Mouse (Mus musculus): ENCODE results near the gene Gm20388. TPM values are rescaled to one million over a fixed set of nuclear protein-coding genes. Genes with fewer than 3 reads are reported as not detected.

Gene Gm20388
- total RNA-seq, 2 experiments from 2014 or later: 1.3 to 8.5 TPM

GRCm38 (mm10) chr8:120602672-120603071 is 692.0 kb downstream of the Gm20388 start:
- DNase-seq (ENCODE audit: low spot score in 2 of 2): no peak

GRCm38 (mm10) chr8:120607460-120607859 is 696.8 kb downstream of the Gm20388 start:
- DNase-seq (ENCODE audit: low spot score in 2 of 2): no peak

GRCm38 (mm10) chr8:120607885-120608284 is 697.2 kb downstream of the Gm20388 start:
- peak; percentile 71 to 82 for DNase-seq (ENCODE audit: low spot score in 2 of 2)

DNA sequence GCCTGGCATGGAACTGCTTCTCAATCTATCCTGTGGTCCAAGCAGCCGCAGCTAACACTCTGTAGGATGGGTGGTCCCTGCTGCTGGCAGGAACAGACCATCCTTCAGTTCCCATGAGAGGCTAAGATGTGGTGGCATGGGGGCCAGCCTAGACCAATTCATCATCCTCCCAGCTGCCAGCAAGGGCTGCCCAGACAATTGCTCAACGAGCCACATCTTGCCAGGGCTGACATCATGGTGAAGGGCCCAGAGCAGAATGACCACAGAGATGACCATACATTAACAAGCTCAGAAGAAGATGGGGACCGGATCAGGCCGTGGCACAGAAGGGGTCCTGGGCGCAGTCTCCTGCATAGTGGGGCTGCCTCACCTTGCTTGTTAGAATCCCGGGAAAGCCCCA is 700.2 kb downstream of the Gm20388 start:
- no peak for DNase-seq (ENCODE audit: low spot score in 2 of 2)

- no peak for DNase-seq (ENCODE audit: low spot score in 2 of 2)
Measured at GRCm38 (mm10) chr8:120614491-120614890, 703.9 kb downstream of the Gm20388 start.

DNA sequence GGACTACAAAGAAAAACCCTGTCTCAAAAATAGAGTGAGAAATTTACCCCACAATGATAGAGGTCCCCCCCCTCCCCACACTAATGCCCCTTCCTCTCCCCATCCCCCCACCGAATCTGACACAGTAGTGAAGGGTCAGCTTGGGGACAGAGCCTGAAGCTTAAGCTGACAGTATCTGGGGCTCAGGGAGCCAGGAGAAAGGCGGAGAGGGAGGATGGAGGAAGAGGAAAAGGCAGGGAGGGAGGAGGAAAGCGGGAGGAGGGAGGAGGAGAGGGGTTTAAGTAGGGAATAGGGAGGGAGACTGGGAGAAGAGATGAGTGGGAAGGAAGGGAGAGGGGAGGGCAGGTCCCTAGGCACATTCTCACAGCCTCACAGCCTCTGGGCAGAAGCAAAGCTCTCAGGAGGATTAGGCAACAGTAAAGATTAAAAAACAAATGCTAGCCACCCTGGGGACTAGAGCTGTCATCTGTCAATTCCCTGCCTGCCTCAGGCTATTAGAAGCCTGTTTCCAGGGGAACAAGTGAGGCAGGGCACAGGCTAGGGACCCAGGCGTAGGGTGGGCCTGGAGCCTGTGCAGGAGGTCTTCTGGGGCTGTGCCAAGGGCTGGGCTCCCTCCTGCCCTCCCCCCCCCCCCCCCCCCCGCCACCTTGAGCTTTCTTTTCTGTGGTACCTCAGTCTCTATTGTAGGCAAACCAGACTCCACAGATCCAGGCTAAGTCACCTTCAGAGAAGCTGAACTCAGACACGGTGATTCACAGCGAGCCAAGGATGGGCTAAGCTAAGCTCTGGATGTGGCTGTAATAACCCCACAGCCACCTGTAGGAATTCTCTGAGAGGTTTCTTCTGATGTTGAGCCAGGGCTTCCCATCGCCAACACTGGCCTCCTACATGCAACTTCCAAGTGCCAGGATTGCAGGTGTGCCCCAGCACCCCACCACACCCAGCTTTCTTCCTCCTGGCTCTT is 706.3 kb downstream of the Gm20388 start:
- DNase-seq (ENCODE audit: low spot score in 2 of 2): no peak

GRCm38 (mm10) chr8:120618110-120618509 is 707.5 kb downstream of the Gm20388 start:
- DNase-seq (ENCODE audit: low spot score in 2 of 2): peak; percentile 69 to 73

DNA sequence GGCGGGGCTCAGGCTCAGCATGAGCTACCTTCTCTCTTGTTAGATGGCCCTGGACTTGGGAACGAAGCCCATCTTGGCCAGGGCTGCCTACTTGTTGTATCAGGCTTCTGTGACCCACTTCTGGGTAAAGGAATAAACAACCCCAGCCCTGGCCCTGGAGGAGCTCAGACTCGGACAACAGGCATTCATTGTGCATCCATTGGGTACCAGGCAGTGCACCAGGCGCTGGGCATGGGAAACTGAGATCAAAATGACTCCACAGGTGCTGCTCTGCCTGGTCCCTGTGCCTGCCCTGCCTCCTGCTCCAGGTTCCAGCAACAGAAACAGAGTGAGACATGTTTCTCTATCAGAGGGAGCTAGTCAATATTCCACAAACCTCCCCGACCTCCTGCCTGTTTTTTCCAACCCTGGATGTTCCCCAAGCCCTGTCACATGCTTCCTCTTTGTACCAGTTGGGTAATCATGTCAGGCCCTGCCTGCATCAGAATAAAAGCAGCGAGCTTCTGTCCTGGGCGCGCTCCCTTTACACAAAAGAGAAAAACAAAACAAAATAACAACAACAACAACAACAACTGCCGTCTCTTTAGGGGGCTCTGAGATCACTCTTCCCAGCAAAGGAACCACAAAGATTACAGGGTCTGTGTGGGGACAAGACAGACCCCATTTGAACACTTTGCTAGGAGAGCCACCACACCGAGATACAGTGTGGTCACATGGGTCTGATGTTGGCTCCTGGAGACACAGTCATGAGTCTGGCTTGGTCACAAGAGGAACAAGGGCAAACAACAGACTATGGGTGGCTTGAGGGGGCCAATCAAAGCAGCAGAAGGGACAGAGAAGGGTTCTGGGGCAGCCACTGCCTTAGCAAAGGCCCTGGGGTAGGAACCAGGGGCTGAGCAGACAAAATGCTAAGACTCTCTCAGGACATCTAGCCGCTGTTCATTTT is 708.9 kb downstream of the Gm20388 start:
- DNase-seq (ENCODE audit: low spot score in 2 of 2): no peak

DNA sequence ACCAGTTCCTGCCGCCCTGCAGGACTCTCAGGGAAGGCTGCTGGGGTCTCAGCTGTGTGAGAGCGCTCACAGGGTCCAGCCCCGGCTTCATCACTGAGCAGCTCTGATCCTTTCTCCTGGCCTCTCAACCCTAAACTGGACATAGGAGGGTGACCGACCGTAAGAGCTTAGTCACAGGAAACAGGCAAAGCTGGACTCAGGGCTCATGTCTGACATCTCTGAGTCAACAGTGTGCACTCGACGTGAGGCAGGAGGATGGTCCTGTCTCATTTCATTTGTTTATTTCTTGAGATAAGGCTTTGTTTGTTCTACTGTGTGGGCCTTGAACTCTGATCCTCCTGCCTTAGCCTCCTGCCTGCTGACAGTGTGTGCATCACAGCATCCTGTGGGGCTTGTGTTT is 709.8 kb downstream of the Gm20388 start:
- DNase-seq (ENCODE audit: low spot score in 2 of 2): no peak

- DNase-seq (ENCODE audit: low spot score in 2 of 2): no peak
Measured at GRCm38 (mm10) chr8:120622161-120622560, 711.5 kb downstream of the Gm20388 start.

GRCm38 (mm10) chr8:120623608-120624007 is 713.0 kb downstream of the Gm20388 start:
- no peak for DNase-seq (ENCODE audit: low spot score in 2 of 2)

- DNase-seq (ENCODE audit: low spot score in 2 of 2): no peak
Measured at GRCm38 (mm10) chr8:120626461-120626860, 715.8 kb downstream of the Gm20388 start.

DNA sequence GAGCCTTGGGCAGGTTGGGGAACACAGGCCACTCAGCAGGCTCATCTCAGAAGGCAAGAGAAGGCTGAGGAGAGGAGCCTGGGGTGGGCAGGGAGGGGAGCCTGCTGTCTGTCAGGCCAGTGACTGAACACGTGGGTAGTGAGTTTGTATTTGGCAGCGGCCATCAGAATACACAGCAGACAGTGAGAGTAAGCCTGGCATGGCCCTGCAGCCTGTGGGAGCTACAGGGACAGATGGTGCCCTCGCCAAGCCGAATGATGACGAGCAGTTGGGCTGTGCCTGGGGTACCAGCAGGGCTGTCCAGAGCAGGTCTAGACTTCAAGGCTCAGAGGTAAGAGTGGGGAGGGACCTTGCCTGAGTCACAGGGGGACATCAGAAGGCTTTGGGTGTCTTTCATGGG is 716.7 kb downstream of the Gm20388 start:
- DNase-seq (ENCODE audit: low spot score in 2 of 2): no peak

- no peak for DNase-seq (ENCODE audit: low spot score in 2 of 2)
Measured at GRCm38 (mm10) chr8:120630031-120630430, 719.4 kb downstream of the Gm20388 start.

DNA sequence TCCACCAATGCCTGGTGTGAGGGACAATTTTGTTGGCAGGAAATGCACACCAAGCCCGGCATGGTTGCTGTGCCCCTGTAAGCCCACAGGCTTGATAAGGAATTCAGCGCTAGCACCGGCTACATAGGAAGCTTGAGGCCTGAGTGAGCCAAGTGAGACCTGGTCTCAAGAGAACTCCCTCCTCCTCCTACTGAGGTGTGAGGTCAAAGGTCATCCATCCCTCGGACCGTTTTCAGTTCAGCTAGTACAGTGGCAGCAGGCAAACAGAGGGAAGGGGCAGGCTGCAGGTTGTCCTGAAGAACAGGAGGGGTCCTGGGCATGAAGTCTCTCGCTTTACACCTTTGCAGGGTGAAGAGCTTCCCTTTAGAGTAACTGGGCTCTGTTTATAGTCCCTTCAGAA is 720.2 kb downstream of the Gm20388 start:
- no peak for DNase-seq (ENCODE audit: low spot score in 2 of 2)

DNA sequence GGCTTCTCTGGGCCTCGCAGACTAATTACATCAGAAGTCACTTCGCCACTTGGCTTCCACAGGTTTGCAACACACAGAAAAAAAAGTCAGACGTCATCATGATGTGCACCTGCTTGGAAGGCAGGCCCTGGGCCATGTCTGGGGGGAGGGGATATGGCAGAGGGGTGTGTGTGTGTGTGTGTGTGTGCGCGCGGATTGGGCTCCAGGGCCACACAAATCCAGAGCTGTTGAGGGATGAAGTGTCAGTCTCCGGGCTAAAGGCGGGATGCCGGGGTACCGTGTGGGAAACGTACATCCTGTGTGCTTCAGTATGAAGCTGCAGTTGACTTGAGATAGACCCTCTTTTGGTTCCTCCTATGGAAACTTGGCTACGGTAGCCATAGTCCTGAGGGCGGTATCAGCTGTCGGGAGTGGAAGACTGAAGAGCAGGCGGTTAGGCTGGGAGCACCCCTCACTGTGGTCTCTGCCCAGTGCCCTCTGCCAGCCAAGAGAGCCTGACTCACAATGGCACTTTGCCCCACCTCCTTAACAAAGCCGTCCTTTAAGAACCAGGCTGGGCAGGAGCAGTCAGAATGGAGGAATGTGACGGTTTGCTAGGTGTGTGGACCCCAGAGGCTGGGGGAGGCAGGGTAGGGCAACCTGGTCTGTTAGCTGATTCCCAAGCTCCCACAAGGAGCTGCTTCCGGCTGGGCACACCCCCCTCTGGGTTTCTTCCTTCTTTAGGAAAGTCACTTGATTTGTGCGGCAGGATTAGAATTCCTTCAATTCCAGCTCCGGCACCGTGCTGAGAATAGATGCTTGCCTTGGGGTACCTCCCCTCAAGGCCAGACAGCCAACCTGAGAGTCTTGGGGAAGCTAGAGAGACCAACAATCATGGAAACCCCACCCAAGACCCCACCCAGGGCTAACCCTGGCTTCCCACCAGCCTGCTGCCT is 721.1 kb downstream of the Gm20388 start:
- no peak for DNase-seq (ENCODE audit: low spot score in 2 of 2)

GRCm38 (mm10) chr8:120632969-120633664 is 722.5 kb downstream of the Gm20388 start:
- DNase-seq (ENCODE audit: low spot score in 2 of 2): no peak

GRCm38 (mm10) chr8:120633665-120634271 is 723.1 kb downstream of the Gm20388 start:
- peak; percentile 18 to 38 for DNase-seq (ENCODE audit: low spot score in 2 of 2)

- peak; percentile 63 to 74 for DNase-seq (ENCODE audit: low spot score in 2 of 2)
Measured at GRCm38 (mm10) chr8:120634329-120634839, 723.7 kb downstream of the Gm20388 start.

All from adrenal gland, adult 18-20 months (tissue).